Mouse (Mus musculus) liver, embryonic 14.5 days (tissue): ENCODE results near the gene Gpx3. TPM values are rescaled to one million over a fixed set of nuclear protein-coding genes. Genes with fewer than 3 reads are reported as not detected.

Experiments used
- ATAC-seq: fragments of 200-750 bp; cut with Nextera tagmentation; 2 replicates; pipeline ENCODE4 v1.8.0; 2017; ENCODE audit warnings: moderate number of reproducible peaks, mild to moderate bottlenecking, moderate library complexity; ENCODE audit not compliant: insufficient read depth
- DNase-seq, 3 experiments: peaks; one replicate each; pipeline ENCODE4 v3.0.0-alpha.2; 2012 to 2013; ENCODE audit warnings: low read depth in 3 of 3, low spot score in 3 of 3
- H3K27ac ChIP-seq: fragments of 300-500 bp; sonication (generic); 2 replicates; pipeline ENCODE4 v1.5.1; 2014; ENCODE audit warnings: moderate library complexity, mild to moderate bottlenecking, control low read depth, inconsistent platforms
- H3K27me3 ChIP-seq: fragments of 300-500 bp; sonication (generic); 2 replicates; pipeline ENCODE4 v1.6.1; 2014; ENCODE audit warnings: mild to moderate bottlenecking, low read length, moderate library complexity; ENCODE audit not compliant: control insufficient read depth, insufficient read depth
- H3K36me3 ChIP-seq: fragments of 300-500 bp; sonication (generic); replicated peaks from 2 replicates; pipeline ENCODE4 v1.6.1; 2014; ENCODE audit warnings: low read depth; ENCODE audit not compliant: control insufficient read depth, insufficient read depth
- H3K4me1 ChIP-seq, 2 experiments: fragments of 200-500 bp in 1 of 2; fragments of 300-500 bp in 1 of 2; sonication (generic) in 1 of 2; replicated peaks; 2 replicates each; pipeline ENCODE4 v1.6.1; 2012 to 2014; ENCODE audit warnings: antibody characterized with exemption in 1 of 2, inconsistent platforms in 1 of 2, low read length in 1 of 2; ENCODE audit not compliant: control insufficient read depth in 2 of 2, insufficient read depth in 2 of 2
- H3K4me2 ChIP-seq: fragments of 300-500 bp; sonication (generic); 2 replicates; pipeline ENCODE4 v1.6.1; 2014; ENCODE audit warnings: low read depth, mild to moderate bottlenecking, control low read depth, moderate library complexity
- H3K4me3 ChIP-seq, 2 experiments: fragments of 200-500 bp in 1 of 2; fragments of 300-500 bp in 1 of 2; sonication (generic) in 1 of 2; 2 replicates each; pipeline ENCODE4 v1.5.1; 2012 to 2014; ENCODE audit warnings: low read depth in 2 of 2, low read length in 2 of 2, mild to moderate bottlenecking in 2 of 2, control low read depth in 1 of 2, inconsistent platforms in 1 of 2, moderate library complexity in 1 of 2; ENCODE audit not compliant: insufficient read depth in 1 of 2
- H3K9ac ChIP-seq: fragments of 300-500 bp; sonication (generic); replicated peaks from 2 replicates; pipeline ENCODE4 v1.6.1; 2014; ENCODE audit warnings: mild to moderate bottlenecking, control low read depth, moderate library complexity
- H3K9me3 ChIP-seq: fragments of 300-500 bp; sonication (generic); 2 replicates; pipeline ENCODE4 v1.6.1; 2016; ENCODE audit warnings: low read length, mixed read lengths; ENCODE audit not compliant: control insufficient read depth
- CTCF ChIP-seq: IDR thresholded peaks from 2 replicates; pipeline ENCODE4 v1.5.1; 2016; ENCODE audit warnings: antibody characterized with exemption, low read depth, control low read depth
- EP300 ChIP-seq: IDR thresholded peaks from 2 replicates; pipeline ENCODE4 v1.6.1; 2016; ENCODE audit warnings: antibody characterized with exemption, low read depth
- WGBS: fragments of 180-500 bp; shearing (Covaris S2); extraction: QIAGEN DNeasy Blood & Tissue Kit; methylation state at CpG from one replicate; pipeline ENCODE4 v1.1.7; 2014; ENCODE audit not compliant: insufficient replicate concordance; 5-methylcytosine and 5-hydroxymethylcytosine counted together
- polyA plus RNA-seq, 2 experiments: library from polyadenylated mRNA; depleted of rRNA in 1 of 2; stranded (reverse) in 1 of 2; unstranded in 1 of 2; fragments of >200 nt; fragmentation: Nextera tagmentation in 1 of 2; extraction: Ambion mirVana in 1 of 2; gene quantifications; 2 replicates each; pipeline versions ENCODE4 v1.2.1 to v1.2.3; 2012 to 2014

Gpx3 gene
- polyA plus RNA-seq, 2 experiments = 8.3 to 27.0 TPM

DNA sequence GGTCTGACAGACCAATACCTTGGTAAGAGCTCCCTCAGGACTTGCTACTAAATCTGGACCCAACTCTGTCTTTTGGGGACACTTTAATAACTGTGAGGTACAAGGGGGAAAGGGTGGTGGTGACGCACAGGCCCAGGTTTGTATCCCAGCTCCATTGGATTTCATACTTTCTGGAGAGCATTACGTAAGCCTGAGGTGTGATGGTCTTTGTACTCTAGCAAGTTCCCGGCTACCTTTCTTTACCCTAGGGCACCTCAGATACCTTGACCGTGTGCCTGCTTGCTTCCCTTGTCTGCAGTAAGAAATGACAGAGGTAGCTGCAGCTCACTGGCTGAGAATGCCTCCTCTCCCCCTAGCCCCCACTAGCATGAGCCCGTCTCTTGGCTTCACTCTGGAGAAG is 5.0 kb downstream of the Gpx3 start:
- DNase-seq = no peak
- TF ChIP-seq CTCF (no peak), EP300 (no peak)
- no peak for ATAC-seq
- no peaks in the 10 kb centered on the region for H3K9me3 ChIP-seq
- H3K27ac ChIP-seq = no peak overlapping the region
- H3K27me3 ChIP-seq = no peaks in the 10 kb centered on the region; the same call in 1 of the 2 replicates
- H3K4me2 ChIP-seq = no peak overlapping the region
- no peaks in the 10 kb centered on the region for H3K36me3 ChIP-seq
- peaks cover 0 to 11% of the 10 kb centered on the region in 2 experiments; a peak in 3 of 4 replicates for H3K4me1 ChIP-seq
- H3K4me3 ChIP-seq = no peak overlapping the region
- no peak overlapping the region for H3K9ac ChIP-seq
- 69% methylated on average over 5 of the region's 5 CpGs for WGBS

DNA sequence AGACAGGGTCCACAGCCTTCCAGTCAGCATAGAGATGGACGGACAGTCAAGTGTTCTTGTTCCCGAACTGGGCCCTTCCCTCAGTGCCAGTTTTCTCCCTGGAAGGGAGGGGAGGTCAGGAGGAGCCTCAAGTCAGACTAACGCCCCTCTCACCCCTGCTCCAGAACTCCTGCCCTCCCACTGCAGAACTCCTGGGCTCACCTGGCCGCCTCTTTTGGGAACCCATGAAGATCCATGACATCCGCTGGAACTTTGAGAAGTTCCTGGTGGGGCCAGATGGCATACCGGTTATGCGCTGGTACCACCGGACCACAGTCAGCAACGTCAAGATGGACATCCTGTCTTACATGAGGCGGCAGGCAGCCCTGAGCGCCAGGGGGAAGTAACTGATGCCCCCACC is 7.0 kb downstream of the Gpx3 start:
- Histone ChIP-seq H3K4me1 (peaks cover 0 to 4% of the 10 kb centered on the region in 2 experiments; a peak in 2 of 4 replicates), H3K9me3 (no peaks in the 10 kb centered on the region), H3K4me2 (no peak overlapping the region), H3K27ac (no peak overlapping the region), H3K36me3 (no peaks in the 10 kb centered on the region), H3K9ac (no peak overlapping the region), H3K27me3 (no peaks in the 10 kb centered on the region), H3K4me3 (no peak overlapping the region)
- 77% methylated on average over 11 of the region's 11 CpGs for WGBS
- no peak for DNase-seq
- TF ChIP-seq CTCF = no peak
- TF ChIP-seq EP300 = no peak
- ATAC-seq = no peak

DNA sequence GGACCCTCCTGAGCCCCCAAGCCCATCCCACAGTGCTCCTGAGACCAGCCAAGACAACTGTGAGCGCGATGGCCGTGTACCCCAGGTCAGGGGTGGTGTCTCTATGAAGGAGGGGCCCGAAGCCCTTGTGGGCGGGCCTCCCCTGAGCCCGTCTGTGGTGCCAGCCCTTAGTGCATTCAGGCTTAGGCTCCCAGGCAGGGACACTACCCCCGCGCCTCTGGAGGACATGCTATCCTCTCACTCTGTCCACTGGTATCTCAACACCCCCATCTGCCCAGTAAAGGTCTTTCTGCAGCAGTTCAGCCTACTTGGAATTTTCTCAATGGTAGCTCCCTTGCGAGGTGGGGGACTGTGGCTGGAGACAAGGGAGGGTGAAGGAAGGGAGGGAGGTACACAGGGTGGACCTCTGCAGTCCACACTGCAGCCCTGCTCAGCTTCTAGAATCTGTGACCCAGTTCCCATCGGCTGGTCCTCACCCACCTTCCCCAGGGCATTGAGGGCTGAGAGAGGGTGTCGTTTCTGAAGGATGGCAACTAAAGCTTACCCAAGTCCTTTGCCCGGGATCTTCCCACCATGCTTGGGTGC is 7.9 kb downstream of the Gpx3 start:
- DNase-seq (no peak), ATAC-seq (no peak)
- H3K27ac ChIP-seq = no peak overlapping the region
- H3K4me1 ChIP-seq = peaks cover 0 to 4% of the 10 kb centered on the region in 2 experiments; a peak in 2 of 4 replicates
- TF ChIP-seq CTCF (no peak), EP300 (no peak)
- H3K9me3 ChIP-seq = no peaks in the 10 kb centered on the region
- no peak overlapping the region for H3K4me3 ChIP-seq
- no peaks in the 10 kb centered on the region for H3K27me3 ChIP-seq
- H3K36me3 ChIP-seq = no peaks in the 10 kb centered on the region
- WGBS = 66% methylated on average over 12 of the region's 12 CpGs
- H3K9ac ChIP-seq = no peak overlapping the region
- H3K4me2 ChIP-seq = no peak overlapping the region

DNA sequence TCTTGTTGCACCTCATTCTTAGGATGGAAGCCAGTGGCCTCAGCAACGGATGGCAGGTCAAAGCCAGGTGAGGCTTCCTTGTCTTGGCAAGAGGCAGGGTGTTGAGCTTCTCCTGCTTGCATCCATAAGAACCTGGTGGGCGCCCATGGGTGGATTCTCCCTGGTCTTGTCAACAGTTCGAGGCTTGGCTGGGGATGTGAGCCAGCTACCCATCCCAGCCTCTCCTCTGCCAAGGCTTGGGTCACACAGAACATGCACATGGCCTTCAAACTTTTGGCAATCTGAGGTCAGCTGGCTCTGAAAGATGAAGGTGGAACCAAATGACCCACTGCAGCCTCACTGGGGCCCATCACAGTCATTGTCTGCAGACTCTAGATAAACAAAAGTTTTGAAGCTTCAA is 8.9 kb downstream of the Gpx3 start:
- Histone ChIP-seq H3K27ac (no peak overlapping the region), H3K36me3 (no peaks in the 10 kb centered on the region), H3K27me3 (no peaks in the 10 kb centered on the region), H3K4me1 (peaks cover 0 to 2% of the 10 kb centered on the region in 2 experiments; a peak in 1 of 4 replicates), H3K4me2 (no peak overlapping the region), H3K4me3 (no peak overlapping the region), H3K9me3 (no peaks in the 10 kb centered on the region), H3K9ac (no peak overlapping the region)
- ATAC-seq (no peak), DNase-seq (no peak)
- 72% methylated on average over 3 of the region's 3 CpGs for WGBS
- no peak for TF ChIP-seq CTCF
- TF ChIP-seq EP300 = no peak

DNA sequence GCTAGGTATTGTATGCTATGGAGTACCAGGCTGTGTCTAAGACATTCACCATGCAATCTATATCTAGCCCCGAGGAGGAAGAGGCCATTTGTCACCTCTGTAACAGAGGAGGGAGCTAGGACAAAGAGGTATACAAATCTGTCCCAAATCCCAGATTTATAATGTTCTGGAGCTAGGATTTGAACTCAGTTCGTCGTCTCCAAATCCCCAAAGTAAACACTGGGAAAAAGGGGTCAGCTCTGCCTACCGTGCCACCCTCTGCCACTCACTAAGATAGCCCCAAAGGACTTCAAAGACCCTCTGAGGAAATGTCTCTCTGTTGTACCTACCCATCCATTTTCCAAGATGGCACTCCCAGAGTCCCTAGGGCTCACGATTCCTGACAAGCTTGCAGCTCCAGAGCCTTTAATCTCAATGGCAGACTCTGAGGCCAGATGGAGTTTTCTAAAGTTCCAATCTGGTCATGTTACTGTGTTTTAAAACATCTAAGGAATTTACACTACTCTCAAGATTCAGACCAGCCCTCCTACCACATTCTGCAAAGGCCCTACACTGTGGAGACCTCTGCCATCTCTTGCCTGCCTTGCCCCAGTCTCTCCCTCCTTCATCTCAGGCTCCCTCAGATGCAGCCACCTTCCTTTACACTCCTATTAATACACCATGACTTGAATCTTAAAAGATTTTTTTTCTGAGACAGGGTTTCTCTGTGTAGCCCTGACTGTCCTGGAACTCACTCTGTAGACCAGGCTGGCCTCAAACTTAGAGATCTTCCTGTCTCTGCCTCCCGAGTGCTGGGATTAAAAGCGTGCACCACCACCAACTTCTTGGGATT is 9.6 kb downstream of the Gpx3 start:
- Histone ChIP-seq H3K9ac (no peak overlapping the region), H3K36me3 (no peaks in the 10 kb centered on the region), H3K27me3 (no peaks in the 10 kb centered on the region), H3K4me3 (no peak overlapping the region), H3K4me2 (no peak overlapping the region), H3K27ac (no peak overlapping the region), H3K9me3 (no peaks in the 10 kb centered on the region), H3K4me1 (0 out of 4 replicates have a peak, but pooled peaks cover 0 to 1% of the 10 kb centered on the region in 2 experiments)
- no peak for DNase-seq
- no peak for TF ChIP-seq CTCF
- TF ChIP-seq EP300 = no peak
- WGBS = 72% methylated on average over 7 of the region's 7 CpGs
- no peak for ATAC-seq
